Mouse (Mus musculus): ENCODE measurements at regions not wholly inside any gene's neighbourhood (a gene's known extent, or its start where the extent isn't known, plus 50 kb on each side); places are given as distances from the start of the nearest gene placed in this dataset.

DNA sequence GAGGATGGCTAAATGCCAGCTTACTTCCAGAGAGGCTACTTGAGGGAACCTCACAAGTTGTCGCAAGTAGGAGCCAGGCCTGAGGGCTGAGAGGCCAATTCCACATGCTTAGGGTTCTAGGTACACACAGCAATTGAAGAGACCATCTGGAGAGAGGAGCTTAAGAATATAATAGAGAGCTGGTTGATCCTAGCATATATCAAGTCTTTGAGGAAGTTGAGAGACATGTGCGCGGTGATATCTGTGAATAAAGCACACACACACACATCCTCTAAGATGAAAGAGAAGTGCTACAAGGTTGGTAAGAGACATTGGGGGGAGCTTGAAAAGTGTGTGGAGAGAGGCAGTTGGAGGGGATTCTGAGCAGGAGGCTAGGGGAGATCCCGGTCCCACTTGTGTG lies 189.5 kb downstream of the Zfp462 start:
- no peak for DNase-seq

DNA sequence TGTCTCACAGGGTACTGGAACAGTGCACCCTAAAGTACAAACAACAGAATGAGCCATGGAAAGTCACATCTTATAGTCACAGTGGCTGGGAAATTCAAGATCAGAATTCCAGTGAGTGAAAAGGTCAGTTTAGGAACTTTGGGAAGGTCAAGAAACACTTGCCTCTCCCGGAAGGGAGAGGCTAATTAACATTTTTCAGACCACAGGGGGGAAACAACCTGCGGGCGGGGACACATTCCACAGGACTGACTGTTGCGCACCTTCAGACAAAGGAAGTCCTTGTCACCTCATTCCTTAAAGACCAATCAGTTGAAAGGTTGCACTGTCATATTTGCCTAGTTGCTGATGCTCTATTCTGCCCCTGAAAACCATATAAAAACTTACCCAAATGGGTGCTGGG lies 189.9 kb downstream of the Zfp462 start:
- no peak for DNase-seq

DNA sequence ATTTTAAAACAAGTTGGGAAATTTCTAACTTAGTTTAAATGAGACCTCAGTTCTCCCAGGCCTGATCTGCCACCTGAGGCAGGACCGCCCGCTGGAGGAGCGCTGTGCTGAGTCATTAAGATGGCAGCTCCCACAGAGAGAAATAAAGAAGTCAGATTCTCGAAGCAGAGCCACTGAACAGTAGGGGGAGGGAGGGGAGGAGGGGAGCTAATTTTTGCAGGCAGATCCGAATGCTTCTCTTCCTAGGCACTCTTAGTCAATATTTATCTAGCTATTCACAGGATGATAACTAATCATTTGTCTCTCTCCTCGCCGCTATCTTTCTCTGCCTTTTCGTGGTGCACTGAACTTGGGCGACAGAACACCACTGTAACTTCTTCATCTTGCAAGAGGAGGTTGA lies 191.4 kb downstream of the Zfp462 start:
- no peak for DNase-seq

- no peak for DNase-seq
These were observed 193.0 kb downstream of the Zfp462 start for GRCm38 (mm10) chr4:55137781-55138394.

DNA sequence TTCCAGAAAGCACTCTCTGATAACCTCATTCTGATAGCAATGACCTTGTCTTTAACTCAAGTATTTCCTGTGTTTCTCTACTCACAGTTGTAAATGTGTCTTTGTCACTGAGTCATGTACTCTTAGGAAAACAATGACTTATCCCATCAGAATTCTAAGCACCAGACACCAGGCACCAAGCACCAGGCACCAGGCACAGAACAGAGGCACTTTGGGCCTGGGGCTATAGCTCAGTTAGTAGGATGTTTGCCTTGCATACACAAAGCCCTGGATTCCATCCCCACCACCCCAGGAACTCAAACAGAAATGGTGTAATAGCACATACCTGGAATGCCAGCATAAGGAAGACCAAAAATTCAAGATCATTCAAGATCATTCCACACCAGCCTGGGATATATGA lies 196.5 kb downstream of the Zfp462 start:
- no peak for DNase-seq

DNA sequence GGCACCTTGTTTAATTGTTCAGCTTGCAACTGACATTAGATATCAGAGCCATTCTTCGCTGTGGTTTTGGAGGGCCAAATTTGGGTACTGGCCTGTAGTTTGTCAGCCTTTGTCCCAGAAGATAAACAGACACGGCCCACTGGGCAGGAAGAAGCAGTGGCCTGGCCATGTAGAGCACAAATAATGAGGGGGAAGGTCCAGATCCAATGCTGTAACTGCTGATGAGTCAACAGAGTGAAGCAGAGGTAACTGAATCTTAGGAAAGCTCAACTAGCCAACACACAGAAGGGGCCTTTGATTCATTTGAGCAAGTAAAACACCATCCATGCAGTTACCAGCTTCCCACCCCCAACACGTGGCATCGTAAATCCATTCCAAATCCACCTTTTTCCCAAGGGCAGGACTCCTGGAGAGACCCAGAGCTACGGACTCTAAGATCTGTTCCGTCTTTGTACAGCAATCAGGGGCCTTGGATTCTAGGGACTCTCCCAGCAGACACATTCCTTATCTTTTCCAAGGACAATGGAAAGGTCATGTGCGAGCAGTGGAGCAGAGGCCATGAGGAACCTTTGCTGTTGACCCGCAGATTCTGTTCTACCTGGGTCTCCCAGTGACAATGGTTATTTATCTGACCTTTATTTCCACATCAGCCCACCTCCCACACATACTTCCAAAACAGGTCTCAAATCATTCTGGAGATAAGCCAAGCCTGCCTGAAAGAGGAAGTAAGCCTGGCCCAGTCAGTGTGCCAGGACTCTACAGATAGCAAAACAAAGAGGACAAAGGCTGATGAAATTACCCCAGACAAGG lies 197.3 kb downstream of the Zfp462 start:
- no peak for DNase-seq

DNA sequence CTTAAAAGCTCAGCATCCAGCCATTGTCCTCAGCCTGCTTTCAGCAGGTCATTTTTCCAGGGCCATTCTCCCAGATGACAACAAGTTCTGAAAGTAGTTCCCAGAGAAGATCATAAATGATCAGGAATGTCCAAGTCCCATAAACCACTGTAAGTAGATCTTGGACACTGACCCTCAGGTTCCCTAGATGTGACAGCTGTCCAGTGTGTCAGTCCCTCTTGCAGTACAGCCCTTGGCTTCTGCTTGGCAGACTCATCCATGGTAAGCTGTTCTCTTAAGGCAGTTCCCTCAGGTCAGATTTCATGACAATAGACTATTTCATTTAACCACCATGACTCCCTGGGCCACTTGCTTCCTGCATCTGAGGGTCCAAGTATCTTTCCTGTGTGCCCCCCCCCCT lies 198.6 kb downstream of the Zfp462 start:
- no peak for DNase-seq

- no peak for DNase-seq
These were observed 200.1 kb downstream of the Zfp462 start for GRCm38 (mm10) chr4:55144995-55145394.

- no peak for DNase-seq
These were observed 201.1 kb downstream of the Zfp462 start for GRCm38 (mm10) chr4:55145968-55146367.

DNA sequence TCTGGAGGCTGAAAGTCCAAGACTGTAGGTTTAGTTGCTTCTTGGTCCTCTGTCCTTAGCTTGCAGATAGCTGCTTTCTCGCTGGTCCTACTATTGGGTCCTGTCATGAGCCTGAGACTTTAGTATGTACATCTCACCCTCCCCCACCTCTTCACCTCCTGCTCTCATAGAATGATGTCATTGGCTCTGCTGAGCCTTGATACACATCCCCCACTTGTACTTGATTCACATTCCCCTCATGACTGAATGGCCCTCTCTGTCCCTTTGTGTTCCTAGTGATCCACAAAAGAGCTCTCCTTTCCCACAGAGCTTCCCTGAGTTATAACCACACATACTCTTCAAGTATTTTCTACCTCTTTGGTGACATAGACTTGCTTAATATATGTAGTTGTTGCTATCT lies 201.5 kb upstream of the Rad23b start:
- no peak for DNase-seq

- DNase-seq = no peak
These were observed 195.3 kb upstream of the Rad23b start for GRCm38 (mm10) chr4:55154556-55154955.

DNA sequence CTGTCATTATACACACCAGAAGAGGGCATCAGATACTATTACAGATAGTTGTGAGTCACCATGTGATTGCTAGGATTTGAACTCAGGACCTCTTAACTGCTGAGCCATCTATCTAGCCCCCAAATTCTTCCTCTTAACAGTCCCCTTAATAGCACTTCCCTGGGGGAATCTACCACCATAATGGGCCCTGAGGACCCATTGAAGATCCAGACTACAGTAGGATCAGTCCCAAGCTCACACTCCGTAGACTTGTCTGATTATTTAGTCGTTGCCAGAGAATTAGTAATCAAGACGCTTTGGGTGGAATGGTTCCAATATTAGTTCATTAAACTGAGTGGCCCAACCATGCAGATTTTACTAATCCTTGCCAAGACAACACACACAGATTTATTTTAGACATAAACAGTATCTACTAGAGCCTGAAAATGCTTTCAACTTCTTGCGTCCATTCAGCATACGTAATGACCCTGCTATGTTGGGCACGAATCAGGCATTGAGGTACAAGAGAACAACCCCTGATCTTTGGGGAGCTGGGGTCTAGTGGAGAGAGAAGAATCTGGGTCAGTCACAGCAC lies 191.6 kb upstream of the Rad23b start:
- DNase-seq = no peak

DNA sequence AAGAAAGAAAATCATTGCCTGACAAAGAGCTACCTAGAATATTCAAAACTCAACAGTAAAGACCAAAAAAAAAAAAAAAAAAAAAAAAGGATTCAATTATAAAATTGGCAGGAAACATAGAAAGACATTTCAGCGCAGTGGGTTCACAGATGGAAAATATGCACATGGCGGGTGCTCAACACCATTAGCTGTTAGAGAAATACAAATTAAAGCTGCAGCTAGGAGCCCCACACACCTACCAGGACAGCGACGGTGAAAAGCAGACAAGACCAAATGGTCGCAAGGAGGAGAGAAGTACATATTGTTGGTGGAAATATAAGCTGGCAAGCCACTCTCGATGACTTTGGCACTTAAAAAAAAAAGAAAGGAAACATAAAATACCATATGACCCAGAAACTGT lies 183.6 kb upstream of the Rad23b start:
- DNase-seq = no peak

GRCm38 (mm10) chr4:55169063-55169462 lies 180.8 kb upstream of the Rad23b start:
- no peak for DNase-seq

- DNase-seq = no peak
These were observed 177.4 kb upstream of the Rad23b start for GRCm38 (mm10) chr4:55172334-55172891.

GRCm38 (mm10) chr4:55176026-55176425 lies 173.8 kb upstream of the Rad23b start:
- DNase-seq = no peak

GRCm38 (mm10) chr4:55179456-55179855 lies 170.4 kb upstream of the Rad23b start:
- DNase-seq = no peak

DNA sequence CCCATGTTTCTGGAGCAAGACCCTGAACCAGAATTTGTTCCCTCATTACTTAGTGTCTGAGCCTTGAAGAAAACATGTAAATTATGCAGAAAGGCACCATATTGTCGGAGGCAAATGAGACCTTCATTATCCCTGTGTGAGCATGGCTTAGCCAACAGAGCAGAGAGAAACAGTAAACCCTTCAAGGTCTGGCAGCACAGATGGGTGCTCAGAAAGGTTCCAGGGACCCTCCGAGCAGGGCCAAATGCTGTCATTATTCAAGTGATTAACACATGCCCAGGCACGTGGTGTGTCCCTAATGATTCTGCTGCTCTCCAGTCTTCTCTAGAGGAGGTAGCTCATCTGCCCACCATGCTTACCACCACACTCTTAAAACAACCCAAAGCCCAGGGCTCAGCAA lies 166.3 kb upstream of the Rad23b start:
- DNase-seq = no peak

- DNase-seq = no peak
These were observed 161.1 kb upstream of the Rad23b start for GRCm38 (mm10) chr4:55188716-55189115.

DNA sequence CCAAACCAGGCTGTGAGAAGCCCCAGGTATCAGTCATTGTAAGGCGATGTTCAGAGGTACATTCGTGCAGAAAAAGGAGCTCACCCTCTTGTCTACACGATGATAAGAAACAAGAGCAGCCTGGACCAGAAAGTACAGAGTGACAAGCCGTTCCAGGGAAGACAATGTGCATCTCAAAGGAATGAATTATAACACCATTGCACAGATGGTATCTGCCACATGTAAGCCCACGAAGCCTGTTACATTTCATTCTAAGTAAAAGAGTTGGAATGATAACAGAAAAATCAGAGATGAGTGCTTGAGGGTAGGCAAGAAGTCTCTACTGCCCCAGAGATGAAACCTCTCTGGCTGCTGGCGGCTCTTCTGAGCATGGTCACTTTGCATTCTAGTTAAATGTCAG lies 159.3 kb upstream of the Rad23b start:
- DNase-seq = no peak

DNA sequence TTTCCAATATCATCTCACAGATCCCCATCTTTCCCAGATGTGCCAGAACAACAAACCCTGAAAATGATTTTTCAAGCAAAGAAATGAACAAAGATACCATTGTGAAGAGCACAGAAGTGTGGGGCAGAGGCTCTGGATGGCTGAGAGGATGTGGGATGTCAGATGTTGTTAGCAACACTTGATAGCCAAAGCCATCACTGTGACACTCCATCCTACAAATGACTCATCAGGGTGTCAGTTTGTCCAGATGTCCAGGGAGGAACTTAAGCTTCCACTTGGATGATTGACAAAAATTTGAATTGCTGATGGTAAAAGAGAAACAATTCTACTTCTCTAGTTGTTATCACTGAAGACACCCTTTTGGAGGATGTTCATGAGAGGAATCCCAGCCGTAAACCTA lies 155.8 kb upstream of the Rad23b start:
- no peak for DNase-seq

- no peak for DNase-seq
These were observed 155.3 kb upstream of the Rad23b start for GRCm38 (mm10) chr4:55194552-55194951.

- no peak for DNase-seq
These were observed 145.8 kb upstream of the Rad23b start for GRCm38 (mm10) chr4:55203731-55204710.

Measured in thymus, postnatal 14 days (tissue).